Mouse (Mus musculus) embryonic facial prominence, embryonic 12.5 days (tissue): Measurements from ENCODE around the gene Ppfibp1. TPM values are rescaled to one million over a fixed set of nuclear protein-coding genes. Genes with fewer than 3 reads are reported as not detected.

Experiments
- ATAC-seq: fragments of 200-750 bp; cut with Nextera tagmentation; 2 replicates; pipeline ENCODE4 v1.8.0; 2017; ENCODE audit not compliant: insufficient number of reproducible peaks, insufficient read depth, low FRiP score, low TSS enrichment
- H3K27ac ChIP-seq: fragments of 300-500 bp; sonication (generic); 2 replicates; pipeline ENCODE4 v1.5.1; 2016; ENCODE audit warnings: mild to moderate bottlenecking
- H3K27me3 ChIP-seq: fragments of 300-500 bp; sonication (generic); 2 replicates; pipeline ENCODE4 v1.6.1; 2016; ENCODE audit warnings: mild to moderate bottlenecking, moderate library complexity
- H3K36me3 ChIP-seq: fragments of 300-500 bp; sonication (generic); 2 replicates; pipeline ENCODE4 v1.6.1; 2016; ENCODE audit warnings: mild to moderate bottlenecking
- H3K4me1 ChIP-seq: fragments of 300-500 bp; sonication (generic); 2 replicates; pipeline ENCODE4 v1.6.1; 2016
- H3K4me2 ChIP-seq: fragments of 300-500 bp; sonication (generic); replicated peaks from 2 replicates; pipeline ENCODE4 v1.6.1; 2016; ENCODE audit warnings: mild to moderate bottlenecking, moderate library complexity
- H3K4me3 ChIP-seq: fragments of 300-500 bp; sonication (generic); 2 replicates; pipeline ENCODE4 v1.5.1; 2016; ENCODE audit warnings: mild to moderate bottlenecking
- H3K9ac ChIP-seq: fragments of 300-500 bp; sonication (generic); 2 replicates; pipeline ENCODE4 v1.6.1; 2016; ENCODE audit warnings: mild to moderate bottlenecking, moderate library complexity
- H3K9me3 ChIP-seq: fragments of 300-500 bp; sonication (generic); 2 replicates; pipeline ENCODE4 v1.6.1; 2016; ENCODE audit warnings: mild to moderate bottlenecking, moderate library complexity
- WGBS: fragments of 180-500 bp; shearing (Covaris S2); methylation state at CpG from one replicate; pipeline ENCODE4 v1.1.7; 2016; 5-methylcytosine and 5-hydroxymethylcytosine counted together
- polyA plus RNA-seq: library from polyadenylated mRNA; unstranded; fragments of >200 nt; fragmentation: Nextera tagmentation; extraction: Ambion mirVana; gene quantifications from 2 replicates; pipeline ENCODE4 v1.2.1, GENCODE M21; 2016

The Ppfibp1 gene
- polyA plus RNA-seq, 1 experiment from 2014 or later, result 57.6 TPM

- Histone ChIP-seq H3K9ac (no peak overlapping the region), H3K36me3 (no peaks in the 10 kb centered on the region), H3K9me3 (no peaks in the 10 kb centered on the region), H3K4me2 (no peak overlapping the region), H3K27ac (no peak overlapping the region), H3K4me1 (peaks cover 20% of the 10 kb centered on the region; the same call in 1 of the 2 replicates), H3K4me3 (no peak overlapping the region), H3K27me3 (no peaks in the 10 kb centered on the region)
- no peak for ATAC-seq
- 37% methylated on average over 3 of the region's 3 CpGs for WGBS
Observed at GRCm38 (mm10) chr6:146928108-146928507, 39.8 kb downstream of the Ppfibp1 start.

- Histone ChIP-seq H3K9me3 (no peaks in the 10 kb centered on the region), H3K4me3 (no peak overlapping the region), H3K27ac (no peak overlapping the region), H3K27me3 (no peaks in the 10 kb centered on the region), H3K4me1 (peaks cover 23% of the 10 kb centered on the region; the same call in 1 of the 2 replicates), H3K36me3 (no peaks in the 10 kb centered on the region), H3K9ac (no peak overlapping the region), H3K4me2 (no peak overlapping the region)
- no peak for ATAC-seq
- WGBS, result 59% methylated on average over 2 of the region's 2 CpGs
Observed at GRCm38 (mm10) chr6:146929031-146929430, 40.7 kb downstream of the Ppfibp1 start.

GRCm38 (mm10) chr6:146933123-146933522, 44.8 kb downstream of the Ppfibp1 start:
- Histone ChIP-seq H3K36me3 (no peaks in the 10 kb centered on the region), H3K9me3 (no peaks in the 10 kb centered on the region), H3K4me2 (no peak overlapping the region), H3K4me3 (no peak overlapping the region), H3K9ac (no peak overlapping the region), H3K4me1 (peaks cover 16% of the 10 kb centered on the region; the same call in 1 of the 2 replicates), H3K27me3 (no peaks in the 10 kb centered on the region), H3K27ac (no peak overlapping the region)
- ATAC-seq, result no peak
- 28% methylated on average over 6 of the region's 6 CpGs for WGBS

- ATAC-seq, result no peak
- no peak overlapping the region for H3K27ac ChIP-seq
Observed at GRCm38 (mm10) chr6:146935957-146936356, 47.7 kb downstream of the Ppfibp1 start.

GRCm38 (mm10) chr6:146939026-146939425, 50.7 kb downstream of the Ppfibp1 start:
- no peak overlapping the region for H3K4me2 ChIP-seq
- no peak overlapping the region for H3K9ac ChIP-seq
- 80% methylated on average over 8 of the region's 8 CpGs for WGBS
- no peaks in the 10 kb centered on the region for H3K4me1 ChIP-seq
- H3K36me3 ChIP-seq, result peaks cover 10% of the 10 kb centered on the region
- no peaks in the 10 kb centered on the region for H3K27me3 ChIP-seq
- H3K27ac ChIP-seq, result no peak overlapping the region
- no peaks in the 10 kb centered on the region for H3K9me3 ChIP-seq
- H3K4me3 ChIP-seq, result no peak overlapping the region
- ATAC-seq, result 0 out of 2 replicates have a peak, but pooled peaks have one; percentile 56

More at GRCm38 (mm10) chr6:146935957-146936356, 47.7 kb downstream of the Ppfibp1 start:
- no peaks in the 10 kb centered on the region for H3K27me3 ChIP-seq
- 88% methylated on average over 6 of the region's 6 CpGs for WGBS
- H3K9me3 ChIP-seq, result no peaks in the 10 kb centered on the region
- H3K4me3 ChIP-seq, result no peak overlapping the region
- H3K36me3 ChIP-seq, result peaks cover 10% of the 10 kb centered on the region
- H3K4me1 ChIP-seq, result peaks cover 6% of the 10 kb centered on the region; the same call in 1 of the 2 replicates
- no peak overlapping the region for H3K4me2 ChIP-seq
- no peak overlapping the region for H3K9ac ChIP-seq

GRCm38 (mm10) chr6:146941505-146942275, 53.4 kb downstream of the Ppfibp1 start:
- Histone ChIP-seq H3K36me3 (peaks cover 10% of the 10 kb centered on the region), H3K4me2 (no peak overlapping the region), H3K9ac (no peak overlapping the region), H3K4me1 (peaks cover 9% of the 10 kb centered on the region; the same call in 1 of the 2 replicates), H3K27me3 (no peaks in the 10 kb centered on the region), H3K4me3 (no peak overlapping the region), H3K9me3 (no peaks in the 10 kb centered on the region), H3K27ac (no peak overlapping the region)
- WGBS, result 78% methylated on average over 7 of the region's 7 CpGs
- ATAC-seq, result no peak

- ATAC-seq, result no peak
- Histone ChIP-seq H3K4me3 (no peak overlapping the region), H3K9me3 (no peaks in the 10 kb centered on the region)
Observed at GRCm38 (mm10) chr6:146944009-146944408, 55.7 kb downstream of the Ppfibp1 start.

GRCm38 (mm10) chr6:146944830-146945229, 56.5 kb downstream of the Ppfibp1 start:
- ATAC-seq, result no peak
- 68% methylated on average over 4 of the region's 4 CpGs for WGBS
- peaks cover 27% of the 10 kb centered on the region; the same call in 1 of the 2 replicates for H3K4me1 ChIP-seq
- H3K9ac ChIP-seq, result no peak overlapping the region
- H3K4me2 ChIP-seq, result no peak overlapping the region
- no peak overlapping the region for H3K4me3 ChIP-seq
- no peaks in the 10 kb centered on the region for H3K27me3 ChIP-seq
- H3K36me3 ChIP-seq, result no peaks in the 10 kb centered on the region; the same call in 1 of the 2 replicates
- no peaks in the 10 kb centered on the region for H3K9me3 ChIP-seq
- no peak overlapping the region for H3K27ac ChIP-seq

More at GRCm38 (mm10) chr6:146944009-146944408, 55.7 kb downstream of the Ppfibp1 start:
- Histone ChIP-seq H3K4me2 (no peak overlapping the region), H3K36me3 (peaks cover 8% of the 10 kb centered on the region), H3K27me3 (no peaks in the 10 kb centered on the region), H3K9ac (no peak overlapping the region), H3K27ac (no peak overlapping the region), H3K4me1 (peaks cover 25% of the 10 kb centered on the region; the same call in 1 of the 2 replicates)

- Histone ChIP-seq H3K4me3 (no peak overlapping the region), H3K9me3 (no peaks in the 10 kb centered on the region), H3K27ac (no peak overlapping the region), H3K27me3 (no peaks in the 10 kb centered on the region), H3K9ac (no peak overlapping the region), H3K4me1 (peaks cover 35% of the 10 kb centered on the region), H3K4me2 (no peak overlapping the region), H3K36me3 (no peaks in the 10 kb centered on the region)
- no peak for ATAC-seq
- WGBS, result 73% methylated on average over 6 of the region's 6 CpGs
Observed at GRCm38 (mm10) chr6:146946327-146947029, 58.2 kb downstream of the Ppfibp1 start.

- H3K36me3 ChIP-seq, result no peaks in the 10 kb centered on the region
- H3K4me1 ChIP-seq, result peaks cover 35% of the 10 kb centered on the region
- no peak overlapping the region for H3K27ac ChIP-seq
- H3K9me3 ChIP-seq, result no peaks in the 10 kb centered on the region
- no peak overlapping the region for H3K4me3 ChIP-seq
- no peaks in the 10 kb centered on the region for H3K27me3 ChIP-seq
- H3K4me2 ChIP-seq, result no peak overlapping the region
- no peak for ATAC-seq
- 65% methylated on average over 4 of the region's 4 CpGs for WGBS
- no peak overlapping the region for H3K9ac ChIP-seq
Observed at GRCm38 (mm10) chr6:146947186-146947585, 58.9 kb downstream of the Ppfibp1 start.

GRCm38 (mm10) chr6:146949682-146950453, 61.6 kb downstream of the Ppfibp1 start:
- no peak overlapping the region for H3K4me3 ChIP-seq
- no peak for ATAC-seq
- no peak overlapping the region for H3K27ac ChIP-seq
- WGBS, result 53% methylated on average over 10 of the region's 10 CpGs
- no peaks in the 10 kb centered on the region for H3K9me3 ChIP-seq
- H3K4me2 ChIP-seq, result no peak overlapping the region
- H3K4me1 ChIP-seq, result peaks cover 31% of the 10 kb centered on the region
- no peaks in the 10 kb centered on the region for H3K36me3 ChIP-seq
- no peaks in the 10 kb centered on the region for H3K27me3 ChIP-seq
- no peak overlapping the region for H3K9ac ChIP-seq
